ENCODE assay signal across 7 mouse cellular contexts in the genomic region with DNA sequence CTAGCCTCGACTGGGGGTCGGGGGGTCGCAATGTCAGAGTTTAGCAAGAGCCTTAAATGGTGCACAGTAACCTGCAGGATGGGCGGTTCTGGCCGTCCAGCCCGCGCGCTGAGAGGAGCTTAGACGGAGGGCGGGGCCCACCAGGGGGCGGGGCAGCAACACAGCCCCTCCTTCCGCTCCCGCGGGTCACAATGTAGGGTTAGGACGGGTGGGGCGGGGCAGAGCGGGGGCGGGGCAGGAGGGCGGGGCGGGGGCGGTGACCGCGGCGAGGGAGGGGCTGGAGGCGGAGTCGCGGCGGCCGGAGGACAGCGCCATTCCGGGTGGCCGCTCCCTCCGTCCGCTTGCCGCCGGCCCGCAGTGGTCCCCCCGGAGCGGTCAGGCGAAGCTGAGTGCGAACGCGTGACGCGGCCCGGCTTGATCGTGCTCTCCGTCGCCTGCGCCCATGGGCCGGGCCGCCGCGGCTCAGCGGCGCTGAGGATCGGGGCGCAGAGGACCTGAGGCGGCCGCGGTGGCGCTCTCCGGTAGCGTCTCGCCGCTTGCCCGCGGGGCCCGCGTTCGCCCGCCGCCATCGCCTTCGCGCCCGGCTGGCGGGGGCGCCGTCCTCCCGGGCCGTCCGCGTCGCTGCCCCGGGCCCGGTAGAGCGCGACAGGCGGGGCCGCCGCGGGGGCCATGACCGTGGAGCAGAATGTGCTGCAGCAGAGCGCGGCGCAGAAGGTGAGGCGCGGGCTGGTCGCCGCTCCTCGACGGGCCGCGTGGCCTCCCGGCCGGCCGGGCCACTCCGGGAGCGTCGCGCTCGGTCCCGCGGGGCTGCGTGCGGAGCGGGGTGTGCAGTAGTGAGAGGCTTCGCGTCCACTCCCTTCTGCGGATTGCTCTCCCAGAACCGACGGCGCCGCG. TPM values are rescaled to one million over a fixed set of nuclear protein-coding genes. Genes with fewer than 3 reads are reported as not detected.
DNase-seq lines count a peak whose midpoint lies in the region; ATAC-seq and TF ChIP-seq lines count a peak whose summit lies in the region.

A gene (plus strand): TSS at position 280 of the 894 bp plus-strand sequence.

- peak; percentile 6; the same call in 1 of the 2 replicates for TF ChIP-seq CTCF in intestine, postnatal 0 days (IDR thresholded peaks at IDR 0.05; ENCODE audit: low read depth)
- TF ChIP-seq CTCF in small intestine, adult 2 months (IDR thresholded peaks at IDR 0.05; ENCODE audit: extremely low read depth, insufficient read length, insufficient replicate concordance, low read depth, low read length), result no peak

- no peaks in the 10 kb centered on the region for H3K4me1 ChIP-seq in embryonic facial prominence, embryonic 11.5 days (ENCODE audit: control insufficient read depth, insufficient read depth, low read length)
- H3K4me1 ChIP-seq in intestine, postnatal 0 days (replicated peaks; ENCODE audit: control insufficient read depth, insufficient read depth, low read length), result no peaks in the 10 kb centered on the region; the same call in 1 of the 2 replicates
- peaks cover 3% of the 10 kb centered on the region; the same call in 1 of the 2 replicates for H3K4me1 ChIP-seq in limb, embryonic 11.5 days (ENCODE audit: control insufficient read depth, insufficient read depth, low read length)
- H3K4me1 ChIP-seq in midbrain, embryonic 13.5 days (replicated peaks), result peaks cover 19% of the 10 kb centered on the region
- peaks cover 6% of the 10 kb centered on the region; the same call in 1 of the 2 replicates for H3K4me1 ChIP-seq in small intestine, adult 2 months (ENCODE audit: control insufficient read depth, insufficient read depth, insufficient read length, low read length)

- WGBS in embryonic facial prominence, embryonic 11.5 days, result 0% methylated on average over 88 of the region's 126 CpGs
- WGBS in intestine, postnatal 0 days, result under 1% methylated on average over 103 of the region's 126 CpGs
- under 1% methylated on average over 108 of the region's 126 CpGs for WGBS in limb, embryonic 11.5 days
- under 1% methylated on average over 121 of the region's 126 CpGs for WGBS in midbrain, embryonic 13.5 days
- under 1% methylated on average over 125 of the region's 126 CpGs for WGBS in small intestine, adult 2 months

- H3K4me2 ChIP-seq in embryonic facial prominence, embryonic 11.5 days (ENCODE audit: low read depth, low read length), result peak within 1 kb of the TSS; percentile 62
- H3K4me2 ChIP-seq in intestine, postnatal 0 days (replicated peaks; ENCODE audit: low read depth), result peak within 1 kb of the TSS; percentile 78
- H3K4me2 ChIP-seq in limb, embryonic 11.5 days (ENCODE audit: low read depth, severe bottlenecking), result peak within 1 kb of the TSS; percentile 73
- peak within 1 kb of the TSS; percentile 63 for H3K4me2 ChIP-seq in midbrain, embryonic 13.5 days (replicated peaks)

- peak; percentile 96 for DNase-seq in adrenal gland, postnatal 14 days
- peak; percentile 89 for DNase-seq in embryonic facial prominence, embryonic 11.5 days (ENCODE audit: low spot score)
- peak; percentile 90 for DNase-seq in limb, embryonic 11.5 days (ENCODE audit: low spot score)

- no peaks in the 10 kb centered on the region for H3K36me3 ChIP-seq in embryonic facial prominence, embryonic 11.5 days (replicated peaks; ENCODE audit: control insufficient read depth, insufficient read depth, low read depth, low read length)
- no peaks in the 10 kb centered on the region for H3K36me3 ChIP-seq in intestine, postnatal 0 days (ENCODE audit: control insufficient read depth, insufficient read depth)
- H3K36me3 ChIP-seq in limb, embryonic 11.5 days (ENCODE audit: control insufficient read depth, insufficient read depth, low read length), result no peaks in the 10 kb centered on the region
- no peaks in the 10 kb centered on the region for H3K36me3 ChIP-seq in midbrain, embryonic 13.5 days
- no peaks in the 10 kb centered on the region for H3K36me3 ChIP-seq in small intestine, adult 2 months (ENCODE audit: control insufficient read depth, insufficient read depth, low read length)

- peak; percentile 96 for ATAC-seq in embryonic facial prominence, embryonic 11.5 days (replicated peaks; ENCODE audit: insufficient number of reproducible peaks, low FRiP score, low TSS enrichment, low read depth)
- peak; percentile 82 for ATAC-seq in granulocyte monocyte progenitor cell, adult 5-6 weeks (replicated peaks; ENCODE audit: poor library complexity, severe bottlenecking)
- peak; percentile 95 for ATAC-seq in intestine, postnatal 0 days
- ATAC-seq in limb, embryonic 11.5 days (ENCODE audit: insufficient number of reproducible peaks, low FRiP score, low TSS enrichment, low read depth), result peak; percentile 96
- ATAC-seq in midbrain, embryonic 13.5 days, result peak; percentile 97

- H3K9me3 ChIP-seq in embryonic facial prominence, embryonic 11.5 days (replicated peaks; ENCODE audit: control insufficient read depth, low read length), result no peaks in the 10 kb centered on the region
- no peaks in the 10 kb centered on the region for H3K9me3 ChIP-seq in intestine, postnatal 0 days (ENCODE audit: control insufficient read depth)
- no peaks in the 10 kb centered on the region for H3K9me3 ChIP-seq in limb, embryonic 11.5 days (ENCODE audit: control insufficient read depth, low read length)
- H3K9me3 ChIP-seq in midbrain, embryonic 13.5 days, result no peaks in the 10 kb centered on the region

- TF ChIP-seq POLR2A in small intestine, adult 2 months (IDR thresholded peaks at IDR 0.05; ENCODE audit: low read depth, low read length), result peak; percentile 61; the same call in 1 of the 2 replicates

- peak within 1 kb of the TSS; percentile 75 for H3K4me3 ChIP-seq in embryonic facial prominence, embryonic 11.5 days (ENCODE audit: low read depth, low read length)
- H3K4me3 ChIP-seq in intestine, postnatal 0 days (ENCODE audit: low read depth, low read length), result peak within 1 kb of the TSS; percentile 91
- H3K4me3 ChIP-seq in limb, embryonic 11.5 days (ENCODE audit: low read depth, low read length), result peak within 1 kb of the TSS; percentile 65
- H3K4me3 ChIP-seq in midbrain, embryonic 13.5 days (replicated peaks), result peak within 1 kb of the TSS; percentile 79
- H3K4me3 ChIP-seq in small intestine, adult 2 months (ENCODE audit: low read depth, low read length), result peak within 1 kb of the TSS; percentile 96

- H3K9ac ChIP-seq in embryonic facial prominence, embryonic 11.5 days (replicated peaks; ENCODE audit: low read length), result peak within 1 kb of the TSS; percentile 87
- H3K9ac ChIP-seq in intestine, postnatal 0 days (ENCODE audit: low read depth, low read length), result peak within 1 kb of the TSS; percentile 96
- peak within 1 kb of the TSS; percentile 90 for H3K9ac ChIP-seq in limb, embryonic 11.5 days (ENCODE audit: low read length)
- H3K9ac ChIP-seq in midbrain, embryonic 13.5 days (replicated peaks), result peak within 1 kb of the TSS; percentile 87

- H3K27me3 ChIP-seq in embryonic facial prominence, embryonic 11.5 days (ENCODE audit: control insufficient read depth, insufficient read depth, low read length), result no peaks in the 10 kb centered on the region
- H3K27me3 ChIP-seq in intestine, postnatal 0 days (replicated peaks; ENCODE audit: control insufficient read depth, insufficient read depth, low read length), result no peaks in the 10 kb centered on the region
- H3K27me3 ChIP-seq in limb, embryonic 11.5 days (ENCODE audit: control insufficient read depth, insufficient read depth, low read length), result no peaks in the 10 kb centered on the region
- H3K27me3 ChIP-seq in midbrain, embryonic 13.5 days, result no peaks in the 10 kb centered on the region
- no peaks in the 10 kb centered on the region for H3K27me3 ChIP-seq in small intestine, adult 2 months (ENCODE audit: control insufficient read depth, insufficient read depth, low read length)

- H3K27ac ChIP-seq in embryonic facial prominence, embryonic 11.5 days (replicated peaks; ENCODE audit: low read depth, low read length), result peak within 1 kb of the TSS; percentile 70
- peak within 1 kb of the TSS; percentile 98 for H3K27ac ChIP-seq in intestine, postnatal 0 days (ENCODE audit: low read depth, low read length)
- peak within 1 kb of the TSS; percentile 77 for H3K27ac ChIP-seq in limb, embryonic 11.5 days (replicated peaks; ENCODE audit: low read depth, low read length)
- peak within 1 kb of the TSS; percentile 77 for H3K27ac ChIP-seq in midbrain, embryonic 13.5 days
- peak within 1 kb of the TSS; percentile 82 for H3K27ac ChIP-seq in small intestine, adult 2 months (ENCODE audit: insufficient read depth, low read depth, low read length)

RNA-seq across cellular contexts. Expression of the gene that starts here (rescaled TPM):
- 55.8 and 56.4 TPM in 2 replicates for total RNA-seq in adrenal gland, postnatal 14 days (2021)
- 26.7 and 29.8 TPM in 2 replicates for polyA plus RNA-seq in embryonic facial prominence, embryonic 11.5 days (2014; fragmentation: Nextera tagmentation; extraction: Ambion mirVana)
- 51.3 and 67.2 TPM in 2 replicates for total RNA-seq in granulocyte monocyte progenitor cell, adult 5-6 weeks (2014; fragmentation: Nextera tagmentation)
- total RNA-seq in granulocyte monocyte progenitor cell, adult 5-6 weeks (2017), result 82.0 and 86.3 TPM in 2 replicates
- polyA plus RNA-seq in intestine, postnatal 0 days (2015; fragmentation: Nextera tagmentation; extraction: Ambion mirVana), result 16.4 and 17.9 TPM in 2 replicates
- 22.0 and 24.2 TPM in 2 replicates for polyA plus RNA-seq in limb, embryonic 11.5 days (2014; fragmentation: Nextera tagmentation; extraction: Ambion mirVana)
- 10.1 and 10.3 TPM in 2 replicates for polyA plus RNA-seq in midbrain, embryonic 13.5 days (2015; fragmentation: Nextera tagmentation; extraction: Ambion mirVana)
- 26.3 and 53.9 TPM in 2 replicates for polyA plus RNA-seq in small intestine, adult 2 months (2012; rRNA removed)

Comparison
In these comparisons a context has a peak if more than half of its experiments do, and no peak if none do; other contexts are left out.
1. Peak in every context shown above with its lines: DNase-seq, ATAC-seq, H3K4me3 ChIP-seq and H3K27ac ChIP-seq.